Mouse (Mus musculus): ENCODE measurements around the gene Gm37240.

DNA sequence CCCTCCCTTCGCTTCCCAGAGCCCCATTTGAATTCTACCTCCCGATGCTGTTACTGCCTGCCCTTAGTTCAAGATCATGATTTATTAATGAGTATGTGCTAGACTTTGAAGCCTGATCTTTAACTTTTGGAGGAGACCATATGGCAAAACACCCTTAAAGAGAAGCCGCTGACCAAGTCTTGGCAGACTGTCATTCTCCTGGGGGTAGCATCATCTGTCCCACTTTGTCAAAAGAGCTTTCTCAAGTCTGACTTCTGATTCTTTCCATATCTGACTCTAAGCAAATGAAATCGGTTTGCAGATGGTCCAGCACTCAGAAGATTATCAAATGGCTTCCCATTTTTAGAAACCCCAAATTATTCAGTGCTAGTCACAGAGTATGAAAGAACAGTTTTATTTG, 97.6 kb downstream of the Gm37240 start:
- TF ChIP-seq EP300 (IDR thresholded peaks at IDR 0.05; ENCODE audit: insufficient read depth, low read depth, low read length) (no peak), CTCF (IDR thresholded peaks at IDR 0.05; ENCODE audit: low read depth, low read length) (no peak)

All from ES-Bruce4 (cell line).